Mouse (Mus musculus): ENCODE results near the gene Msl2. TPM values are rescaled to one million over a fixed set of nuclear protein-coding genes. Genes with fewer than 3 reads are reported as not detected.

Gene Msl2
- total RNA-seq, 2 experiments from 2014 or later, result 63.0 to 63.5 TPM

DNA sequence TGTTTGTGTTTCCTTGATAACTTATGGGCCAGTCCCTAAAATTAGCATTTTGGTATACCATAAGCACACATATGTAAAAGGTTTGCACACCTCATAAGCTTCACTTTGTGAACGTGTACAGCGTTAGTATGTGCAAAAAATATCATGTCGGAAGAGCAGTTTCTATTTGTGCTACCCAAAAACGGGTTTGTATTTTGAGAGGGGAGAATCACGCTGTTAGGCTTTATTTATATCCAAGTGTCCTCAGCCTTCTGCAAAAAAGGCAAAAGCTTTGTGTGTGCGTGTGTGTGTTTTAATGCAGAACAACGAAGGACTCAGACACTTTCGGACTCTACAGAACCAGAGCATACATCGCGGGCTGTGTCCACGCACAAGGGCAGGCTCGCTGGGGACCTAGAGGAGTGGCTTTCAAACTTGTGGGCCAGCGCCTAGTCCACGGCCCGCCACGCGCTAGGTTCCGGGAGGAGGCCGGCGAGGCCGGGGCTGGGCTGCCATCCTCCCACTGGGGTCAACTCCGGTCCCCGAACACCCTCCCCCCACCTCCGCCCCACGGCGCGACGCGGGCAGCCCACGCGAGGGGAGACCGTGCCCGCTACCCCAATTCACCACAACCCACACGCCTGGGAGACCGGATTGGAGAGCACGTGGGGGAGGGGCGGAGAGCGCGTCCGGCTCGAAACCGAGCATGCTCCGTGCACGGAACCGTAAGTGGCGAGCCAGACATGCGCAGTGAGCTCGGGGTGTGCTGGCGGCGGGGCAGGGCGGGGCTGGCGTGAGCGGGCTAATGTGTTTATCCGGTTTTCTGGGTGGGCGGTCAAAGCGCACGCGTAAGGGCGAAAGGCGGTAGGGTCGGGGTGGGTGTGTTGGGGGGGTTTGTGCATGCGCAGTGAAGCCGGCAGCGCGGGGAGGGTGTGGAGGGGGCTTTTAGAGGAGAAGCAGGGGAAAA lies 587 bp upstream of the Msl2 start:
- peak; percentile 99 for DNase-seq (ENCODE audit: low spot score in 2 of 2)

DNA sequence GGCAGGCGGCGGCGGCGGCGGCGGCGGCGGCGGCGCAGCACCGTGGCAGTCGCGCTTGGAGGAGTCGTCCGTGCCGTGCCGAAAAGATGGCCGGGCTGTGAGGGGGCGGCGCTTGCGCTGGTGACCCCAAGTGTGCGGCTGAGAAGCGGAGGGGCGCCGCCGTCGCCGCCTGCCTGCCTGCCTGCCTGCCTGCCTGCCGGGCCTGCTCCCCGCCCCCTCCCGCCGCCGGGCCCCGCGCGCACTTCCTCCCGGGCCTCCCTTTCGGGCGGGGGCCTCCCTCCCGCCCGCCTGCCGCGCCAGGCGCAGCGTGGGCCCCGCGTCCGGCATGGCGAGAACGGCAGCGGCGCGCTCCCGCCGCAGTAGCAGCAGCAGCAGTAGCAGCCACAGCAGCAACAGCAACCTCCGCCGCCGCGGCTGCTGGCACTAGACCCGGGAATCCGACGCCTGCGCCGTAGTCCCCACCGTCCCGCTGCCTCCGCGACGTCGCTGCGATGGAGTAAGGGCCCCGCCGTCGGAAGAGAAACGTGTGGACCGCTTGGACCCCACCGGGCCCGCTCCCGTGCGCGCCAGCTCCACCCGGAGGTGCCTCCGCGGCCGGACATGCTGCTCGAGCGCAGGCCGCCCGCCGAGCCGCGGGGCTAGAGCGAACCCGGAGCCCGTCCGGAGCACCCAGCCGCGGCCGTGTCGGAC lies 576 bp downstream of the Msl2 start:
- DNase-seq (ENCODE audit: low spot score in 2 of 2), result peak; percentile 76 to 84

DNA sequence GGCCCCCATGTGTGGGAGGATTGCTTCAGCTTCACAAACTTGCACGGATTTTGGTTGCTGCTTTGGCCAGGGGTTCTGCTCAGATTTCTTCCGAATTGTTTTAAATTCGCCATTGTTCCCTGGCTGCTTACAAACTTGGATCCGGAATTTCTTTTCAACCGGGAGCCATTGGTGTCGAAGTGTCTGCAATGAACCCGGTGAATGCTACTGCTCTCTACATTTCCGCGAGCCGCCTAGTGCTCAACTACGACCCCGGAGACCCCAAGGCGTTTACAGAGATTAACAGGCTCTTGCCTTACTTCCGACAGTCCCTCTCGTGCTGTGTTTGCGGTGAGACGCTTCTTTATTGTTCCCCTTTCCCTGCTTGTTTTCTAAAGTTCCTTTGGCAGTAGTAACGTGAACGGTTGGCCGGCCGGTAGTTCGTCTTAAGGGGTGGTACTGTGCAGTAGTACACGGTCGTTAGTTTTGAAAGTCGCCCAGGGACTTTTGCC lies 1.2 kb downstream of the Msl2 start:
- DNase-seq (ENCODE audit: low spot score in 2 of 2), result no peak

DNA sequence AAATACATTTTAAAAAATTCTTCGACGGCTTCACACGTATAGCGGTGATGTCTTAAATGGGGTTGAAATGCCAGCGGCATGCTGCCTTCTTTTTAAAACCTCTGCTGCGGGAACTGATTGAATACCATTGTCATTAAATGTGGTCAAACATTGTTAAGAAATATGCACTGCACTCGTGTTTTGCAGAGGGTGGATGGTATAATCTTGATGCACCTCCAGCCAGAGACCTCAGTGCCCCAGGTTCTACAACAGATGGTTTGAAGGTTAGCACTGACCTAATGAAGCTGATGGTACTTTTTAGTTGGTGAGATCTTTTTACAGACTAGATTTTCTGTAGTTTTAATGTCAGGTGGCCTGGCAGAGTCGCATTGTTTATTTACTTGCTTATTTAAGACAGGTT lies 1.8 kb downstream of the Msl2 start:
- no peak for DNase-seq (ENCODE audit: low spot score in 2 of 2)

DNA sequence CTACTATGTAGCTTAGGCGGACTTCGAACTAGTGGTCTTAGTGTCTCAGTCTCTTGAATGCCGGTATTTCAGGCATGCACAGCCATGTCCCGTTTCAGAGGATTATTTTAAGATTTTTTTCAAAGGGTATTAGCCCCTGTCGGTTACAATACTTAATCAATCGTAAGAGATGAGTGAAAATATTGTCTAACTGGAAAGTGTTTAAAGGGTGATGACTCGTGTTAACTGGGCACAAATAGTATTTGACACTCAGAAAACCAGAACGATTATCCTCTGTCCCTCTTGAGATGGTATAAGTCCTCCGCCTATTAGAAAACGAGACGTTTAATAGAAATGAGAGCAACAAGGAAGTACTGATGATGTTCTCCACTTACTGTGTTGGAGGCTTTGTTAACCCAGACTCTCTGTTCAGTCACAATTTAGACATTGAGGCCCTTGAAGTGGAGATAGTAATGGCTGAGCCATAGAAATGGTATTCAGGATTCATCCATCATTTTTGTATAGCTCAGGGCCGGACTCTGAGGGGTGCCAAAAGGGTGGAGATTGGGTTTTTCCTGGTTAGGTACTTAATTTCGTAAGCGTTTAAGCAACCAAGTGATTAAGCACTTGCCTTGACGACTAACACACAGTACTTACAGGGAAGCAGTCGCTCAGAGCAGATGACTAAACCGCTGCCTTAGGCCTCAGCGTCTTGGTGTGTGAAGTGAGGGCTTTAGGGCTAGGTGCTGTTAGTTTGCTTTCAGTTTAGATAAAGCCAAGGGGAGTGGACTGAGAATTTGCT lies 2.4 kb downstream of the Msl2 start:
- DNase-seq (ENCODE audit: low spot score in 2 of 2), result no peak

DNA sequence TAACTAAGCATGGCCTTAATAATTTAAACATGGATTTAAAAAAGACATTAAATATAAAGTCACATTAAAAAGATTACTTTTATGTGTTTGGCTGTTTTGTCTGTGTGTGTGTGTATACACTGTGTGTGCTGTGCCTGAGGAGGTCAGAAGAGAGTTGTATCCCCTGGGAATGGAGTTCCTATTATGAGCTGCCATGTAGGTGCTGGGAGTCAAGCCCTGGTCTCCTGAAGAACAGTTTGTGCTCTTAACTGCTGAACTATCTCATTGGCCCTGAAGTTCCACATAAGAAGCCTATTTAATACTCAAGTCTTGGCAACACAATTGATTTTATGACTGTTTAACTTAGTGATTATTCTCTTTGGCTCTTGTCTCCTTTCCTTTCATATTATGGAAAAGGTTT lies 3.6 kb downstream of the Msl2 start:
- no peak for DNase-seq (ENCODE audit: low spot score in 2 of 2)

DNA sequence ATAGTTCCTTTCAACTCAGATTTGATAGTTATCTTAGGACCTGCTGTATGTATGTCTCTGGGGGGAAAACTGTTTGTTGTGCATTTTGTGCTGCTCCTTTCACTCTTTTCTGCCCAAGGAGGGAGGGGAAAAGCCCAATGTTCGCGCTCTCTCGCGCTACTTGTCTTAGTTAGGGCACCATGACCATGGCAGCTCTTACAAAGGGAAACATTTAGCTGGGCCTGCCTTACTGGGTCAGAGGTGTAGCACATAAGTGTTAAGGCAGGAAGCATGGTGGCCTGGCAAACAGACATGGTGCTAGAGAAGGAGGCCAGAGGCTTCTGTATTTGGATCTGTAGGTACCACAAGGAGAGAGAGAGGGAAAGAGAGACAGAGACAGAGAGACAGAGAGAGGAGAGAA lies 4.7 kb downstream of the Msl2 start:
- DNase-seq (ENCODE audit: low spot score in 2 of 2), result no peak

DNA sequence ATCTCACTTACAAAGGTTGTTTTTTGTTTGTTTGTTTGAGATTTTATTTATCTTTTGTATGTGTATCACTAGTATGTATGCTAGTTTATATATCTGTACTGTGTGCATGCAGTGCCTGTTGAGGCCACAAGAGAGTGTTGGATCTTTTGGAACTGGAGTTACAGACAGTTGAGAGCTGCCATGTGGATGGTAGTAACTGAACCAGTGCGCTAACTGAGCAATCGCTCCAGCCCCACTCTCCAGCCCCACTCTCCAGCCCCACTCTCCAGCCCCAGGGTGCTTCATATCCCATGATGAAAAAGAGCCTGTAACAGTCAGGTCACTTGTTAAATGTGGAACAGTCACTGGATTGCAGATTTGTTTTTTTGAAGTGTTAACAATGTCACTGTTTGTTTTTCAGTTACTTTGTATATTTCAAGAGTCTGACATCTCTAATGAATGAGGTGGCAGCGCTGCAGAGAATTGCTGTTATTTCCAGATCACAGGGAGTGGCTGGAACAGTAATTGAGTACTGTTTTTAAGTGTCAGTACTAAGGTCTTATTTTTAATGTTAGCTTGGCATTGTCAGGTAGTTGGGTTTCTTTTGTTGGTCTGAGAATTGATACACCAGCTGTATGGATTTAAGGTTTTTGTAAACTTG lies 6.3 kb downstream of the Msl2 start:
- no peak for DNase-seq (ENCODE audit: low spot score in 2 of 2)

DNA sequence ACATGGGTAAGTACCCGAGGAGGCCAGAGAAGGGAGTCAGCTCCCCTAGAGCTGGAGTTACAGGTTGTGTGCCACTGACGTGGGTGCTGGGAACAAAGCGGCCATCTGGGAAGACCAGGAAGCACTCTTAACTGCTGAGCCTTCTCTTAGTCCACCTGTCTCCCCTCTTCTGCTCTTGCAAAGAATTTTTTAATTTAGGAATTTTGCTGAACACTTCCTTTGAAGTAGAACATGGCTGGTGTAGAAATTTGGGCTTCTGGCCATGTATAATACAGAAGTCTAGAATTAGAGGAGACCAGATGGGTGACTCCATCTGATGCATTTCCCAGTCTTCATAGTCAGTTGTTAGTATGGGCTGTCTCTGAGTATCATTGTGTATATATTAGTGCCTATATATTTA lies 9.8 kb downstream of the Msl2 start:
- no peak for DNase-seq (ENCODE audit: low spot score in 2 of 2)

DNA sequence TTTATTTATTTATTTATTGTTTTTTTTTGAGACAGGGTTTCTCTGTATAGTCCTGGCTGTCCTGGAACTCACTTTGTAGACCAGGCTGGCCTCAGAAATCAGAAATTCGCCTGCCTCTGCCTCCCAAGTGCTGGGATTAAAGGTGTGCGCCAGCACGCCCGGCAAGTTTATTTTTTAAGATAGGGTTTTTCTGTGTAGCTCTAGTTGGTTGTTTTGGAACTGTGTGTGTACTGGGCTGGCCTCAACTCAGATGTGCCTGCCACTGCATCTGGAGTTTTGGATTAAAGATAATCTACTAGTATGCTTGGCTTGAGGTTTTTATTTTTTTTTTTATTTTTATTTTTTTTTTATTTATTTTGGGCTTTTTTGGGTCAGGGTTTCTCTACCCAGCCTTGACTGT lies 21.5 kb downstream of the Msl2 start:
- DNase-seq (ENCODE audit: low spot score in 2 of 2), result no peak

DNA sequence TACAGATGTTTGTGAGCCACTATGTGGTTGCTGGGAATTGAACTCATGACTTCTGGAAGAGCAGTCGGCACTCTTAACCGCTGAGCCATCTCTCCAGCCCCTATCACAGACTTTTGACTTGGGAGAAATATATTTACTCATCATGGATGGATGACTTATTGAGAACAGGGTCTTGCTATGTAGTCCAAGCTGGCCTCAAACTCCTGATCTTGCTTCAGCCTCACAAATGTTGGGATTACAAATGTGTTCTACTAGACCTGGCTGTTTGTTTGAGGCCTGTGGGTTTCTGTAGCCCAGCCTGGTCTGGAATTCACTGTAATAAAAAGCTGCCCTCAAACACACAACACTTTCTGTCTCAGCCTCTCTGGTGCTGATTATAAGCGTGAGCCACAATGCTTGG lies 22.6 kb downstream of the Msl2 start:
- DNase-seq (ENCODE audit: low spot score in 2 of 2), result no peak

DNA sequence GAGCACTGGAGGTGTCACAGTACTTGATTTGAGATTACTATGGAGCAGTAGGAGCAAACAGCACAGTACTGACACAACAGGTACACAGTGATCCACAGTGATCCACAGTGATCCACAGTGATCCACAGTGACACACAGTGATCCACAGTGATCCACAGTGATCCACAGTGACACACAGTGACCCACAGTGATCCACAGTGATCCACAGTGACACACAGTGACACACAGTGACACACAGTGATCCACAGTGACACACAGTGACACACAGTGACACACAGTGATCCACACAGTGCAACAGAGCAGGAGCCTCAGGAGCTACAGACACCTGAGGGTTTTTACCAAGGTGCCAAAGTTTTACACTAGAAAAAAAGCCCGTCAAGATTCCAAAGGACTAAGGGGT lies 23.6 kb downstream of the Msl2 start:
- no peak for DNase-seq (ENCODE audit: low spot score in 2 of 2)

DNA sequence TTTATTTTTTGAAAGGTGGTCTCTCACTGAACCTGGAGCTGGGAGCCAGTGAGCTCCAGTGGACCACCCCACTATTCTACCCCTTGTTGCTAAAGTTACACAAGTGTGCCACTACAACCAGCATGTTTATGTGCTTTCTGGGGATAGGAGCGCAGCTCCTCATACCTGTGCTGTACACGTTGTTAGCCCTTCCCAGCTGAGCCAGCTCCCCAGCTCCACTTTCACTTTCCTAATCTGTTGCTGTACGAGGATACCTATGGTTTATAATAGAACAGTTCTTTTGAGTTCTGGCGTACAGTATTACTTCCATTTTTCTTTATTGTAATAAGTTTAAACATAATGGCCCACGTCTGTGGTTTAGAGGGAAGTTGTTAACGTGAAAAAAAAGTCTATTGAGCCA lies 25.5 kb downstream of the Msl2 start:
- DNase-seq (ENCODE audit: low spot score in 2 of 2), result no peak

DNA sequence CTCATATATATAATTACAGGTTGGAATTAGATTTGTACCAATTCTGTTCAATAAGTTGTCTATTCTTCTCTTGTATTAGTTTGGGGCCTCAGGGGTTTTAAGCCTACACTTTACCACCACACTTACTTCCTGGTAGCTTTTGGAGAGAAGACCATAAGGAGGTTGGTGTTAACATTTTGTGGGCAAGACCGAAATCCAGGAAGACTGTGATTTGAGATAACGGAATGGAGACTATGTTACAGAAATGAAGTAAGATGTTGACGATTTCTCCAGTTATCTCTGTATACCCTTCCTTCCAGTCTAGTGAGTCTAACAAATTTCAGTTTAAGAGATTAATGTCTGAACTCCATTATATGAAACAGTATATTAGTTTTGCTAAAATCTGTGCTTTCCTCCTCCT lies 26.3 kb downstream of the Msl2 start:
- no peak for DNase-seq (ENCODE audit: low spot score in 2 of 2)

DNA sequence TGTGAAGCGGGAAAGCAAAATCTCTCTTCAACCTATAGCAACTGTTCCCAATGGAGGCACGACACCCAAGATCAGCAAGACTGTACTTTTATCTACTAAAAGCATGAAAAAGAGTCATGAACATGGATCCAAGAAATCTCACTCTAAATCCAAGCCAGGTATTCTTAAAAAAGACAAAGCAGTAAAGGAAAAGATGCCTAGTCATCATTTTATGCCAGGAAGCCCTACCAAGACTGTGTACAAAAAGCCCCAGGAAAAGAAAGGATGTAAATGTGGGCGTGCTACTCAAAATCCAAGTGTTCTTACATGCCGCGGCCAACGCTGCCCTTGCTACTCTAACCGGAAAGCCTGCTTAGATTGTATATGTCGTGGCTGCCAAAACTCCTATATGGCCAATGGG lies 27.6 kb downstream of the Msl2 start:
- no peak for DNase-seq (ENCODE audit: low spot score in 2 of 2)

DNA sequence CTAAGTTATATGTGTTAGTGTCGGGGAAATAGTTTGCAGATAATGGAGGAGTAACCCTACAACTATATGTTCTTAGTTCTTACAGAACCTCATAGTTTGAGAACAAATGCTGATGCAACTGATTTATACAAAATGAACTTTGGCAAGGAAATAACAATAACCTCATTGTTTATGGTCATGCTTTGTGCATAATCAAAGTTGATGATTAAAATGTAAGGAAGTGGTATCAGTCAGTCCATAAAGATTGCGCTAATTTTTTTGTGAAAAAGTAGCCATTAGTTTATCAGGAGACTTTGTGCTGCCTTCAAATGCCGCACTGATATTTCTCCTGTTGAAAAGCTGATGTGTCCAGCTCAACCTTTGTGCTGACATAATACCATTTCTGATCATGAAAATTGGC lies 28.4 kb downstream of the Msl2 start:
- no peak for DNase-seq (ENCODE audit: low spot score in 2 of 2)

DNA sequence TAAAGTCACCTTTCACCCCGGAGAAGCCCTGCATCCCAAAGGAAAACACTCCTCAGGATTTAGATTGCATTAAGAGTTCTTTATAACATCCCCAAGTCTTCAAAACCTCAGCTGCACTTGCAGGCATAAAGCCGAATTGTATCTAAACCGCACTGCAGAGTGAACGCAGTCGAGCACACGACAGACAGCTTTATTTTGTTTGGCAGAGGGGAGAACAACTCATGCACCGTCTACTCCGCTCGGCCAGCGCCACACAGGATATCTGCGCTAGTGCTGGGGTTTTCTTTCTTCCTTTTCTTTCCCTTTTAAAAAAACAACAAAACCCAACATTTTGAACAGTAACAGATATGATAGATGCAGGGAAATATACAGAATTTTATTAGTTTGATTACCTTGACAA lies 31.0 kb downstream of the Msl2 start:
- DNase-seq (ENCODE audit: low spot score in 2 of 2), result no peak

DNA sequence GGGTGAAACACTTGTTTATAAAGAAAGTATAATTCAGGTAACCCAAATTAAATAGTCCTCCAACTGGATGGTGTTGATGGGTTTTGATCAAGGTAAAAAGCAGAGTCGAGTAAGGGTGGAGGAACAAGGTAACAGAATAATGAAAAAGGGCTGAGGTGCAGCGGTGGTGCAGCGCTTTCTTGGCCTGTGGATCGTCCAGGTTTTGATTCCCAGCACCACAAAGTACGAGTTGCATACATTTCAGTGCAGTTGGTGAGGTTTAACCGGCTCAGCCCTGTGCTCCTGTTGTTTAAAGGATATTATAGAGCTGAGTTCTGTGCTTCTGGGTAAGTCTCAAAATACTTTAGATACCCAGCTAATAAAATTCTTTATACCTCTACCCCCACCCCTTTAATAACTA lies 31.8 kb downstream of the Msl2 start:
- no peak for DNase-seq (ENCODE audit: low spot score in 2 of 2)

DNA sequence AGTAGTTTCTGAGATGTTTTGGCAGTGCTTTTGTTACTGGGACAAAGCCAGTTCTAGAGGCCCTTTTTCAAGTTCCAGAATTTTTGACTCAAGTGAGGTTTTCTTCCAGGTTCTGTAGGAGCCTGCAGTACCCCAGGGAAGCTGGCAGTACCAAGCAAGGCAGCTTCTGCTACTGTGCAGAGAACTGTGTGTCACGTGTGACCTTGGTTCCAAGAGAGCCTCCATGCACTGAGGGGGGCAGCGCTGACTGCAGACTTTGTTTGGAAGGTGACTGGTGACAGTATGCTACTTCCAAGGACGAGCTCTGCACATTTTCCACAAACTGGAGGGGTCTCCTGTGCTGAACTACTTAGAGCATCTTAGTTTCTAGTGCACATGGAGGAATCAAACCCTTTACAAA lies 33.5 kb downstream of the Msl2 start:
- no peak for DNase-seq (ENCODE audit: low spot score in 2 of 2)

DNA sequence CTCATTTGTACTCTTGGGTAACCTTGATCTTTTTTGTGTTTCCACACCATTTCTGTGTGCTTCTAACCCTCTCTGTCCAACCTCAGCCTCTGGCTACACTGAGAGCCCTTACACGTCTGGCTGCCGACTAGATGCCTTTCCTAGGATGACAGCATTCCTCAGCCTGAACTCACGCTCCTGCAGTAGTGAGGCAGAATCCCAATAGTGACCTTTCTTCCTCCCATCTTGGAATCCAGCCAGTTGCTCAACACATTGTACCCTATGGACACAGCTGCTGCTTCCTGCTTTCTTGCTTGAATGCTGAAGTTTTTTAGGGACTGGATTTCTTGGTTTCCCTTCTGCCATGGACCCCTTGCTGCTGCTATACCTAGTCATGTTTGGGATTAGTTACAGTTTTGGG lies 36.1 kb downstream of the Msl2 start:
- no peak for DNase-seq (ENCODE audit: low spot score in 2 of 2)

DNA sequence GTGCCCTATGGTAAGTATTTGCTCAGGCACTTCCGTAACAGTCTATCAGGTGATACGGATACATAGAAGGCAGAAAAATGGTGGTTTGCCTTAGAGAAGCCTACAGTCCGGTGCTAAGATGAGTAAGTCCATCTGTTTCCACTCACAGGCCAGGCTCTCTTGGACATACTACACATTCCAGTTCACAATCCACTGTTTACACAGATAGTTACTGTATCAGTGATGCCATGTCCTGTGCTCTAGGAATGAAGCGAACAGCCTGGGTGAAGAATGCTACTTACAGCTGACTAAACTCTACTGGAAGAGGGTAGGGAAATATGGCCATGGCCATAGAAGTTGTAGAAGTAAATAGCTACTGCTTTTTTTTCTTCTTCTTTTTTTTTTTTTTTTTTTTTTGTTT lies 39.4 kb downstream of the Msl2 start:
- DNase-seq (ENCODE audit: low spot score in 2 of 2), result no peak

Measured in left cerebral cortex, adult 18-20 months (tissue).